Mouse (Mus musculus): ENCODE results near the gene Sgsm2. TPM values are rescaled to one million over a fixed set of nuclear protein-coding genes. Genes with fewer than 3 reads are reported as not detected.
A peak's percentile ranks its signal among the peaks of the same experiment; 100 is the strongest.

Sgsm2 gene
- polyA plus RNA-seq, 1 experiment: 14.5 TPM

- DNase-seq: no peak
- H3K4me3 ChIP-seq (ENCODE audit: control insufficient read depth, insufficient read depth, low read length): no peak overlapping the region
- H3K27ac ChIP-seq (ENCODE audit: control insufficient read depth, insufficient read depth, low read length): no peak overlapping the region
- H3K36me3 ChIP-seq (ENCODE audit: control insufficient read depth, insufficient read depth, low read length): no peaks in the 10 kb centered on the region
- no peaks in the 10 kb centered on the region for H3K27me3 ChIP-seq (ENCODE audit: control insufficient read depth, insufficient read depth, low read length)
- peaks cover 8% of the 10 kb centered on the region; the same call in 1 of the 2 replicates for H3K4me1 ChIP-seq (replicated peaks; ENCODE audit: control insufficient read depth, insufficient read depth, low read length)
- WGBS: 95% methylated on average over 4 of the region's 4 CpGs
- TF ChIP-seq CTCF (IDR thresholded peaks at IDR 0.05; ENCODE audit: borderline replicate concordance, control insufficient read depth, extremely low read depth, insufficient read depth, low read length, poor library complexity): no peak
- TF ChIP-seq POLR2A (IDR thresholded peaks at IDR 0.05; ENCODE audit: control insufficient read depth, extremely low read depth, insufficient read depth, low read length, poor library complexity): no peak
These were observed 2.2 kb downstream of the Sgsm2 start for GRCm38 (mm10) chr11:74894619-74895018.

- Histone ChIP-seq H3K27ac (ENCODE audit: control insufficient read depth, insufficient read depth, low read length) (no peak overlapping the region), H3K4me3 (ENCODE audit: control insufficient read depth, insufficient read depth, low read length) (no peak overlapping the region), H3K36me3 (ENCODE audit: control insufficient read depth, insufficient read depth, low read length) (no peaks in the 10 kb centered on the region), H3K27me3 (ENCODE audit: control insufficient read depth, insufficient read depth, low read length) (no peaks in the 10 kb centered on the region), H3K4me1 (replicated peaks; ENCODE audit: control insufficient read depth, insufficient read depth, low read length) (no peaks in the 10 kb centered on the region)
- DNase-seq: no peak
- TF ChIP-seq CTCF (IDR thresholded peaks at IDR 0.05; ENCODE audit: borderline replicate concordance, control insufficient read depth, extremely low read depth, insufficient read depth, low read length, poor library complexity): no peak
- TF ChIP-seq POLR2A (IDR thresholded peaks at IDR 0.05; ENCODE audit: control insufficient read depth, extremely low read depth, insufficient read depth, low read length, poor library complexity): no peak
- WGBS: 97% methylated on average over 10 of the region's 10 CpGs
These were observed 13.8 kb downstream of the Sgsm2 start for GRCm38 (mm10) chr11:74883098-74883497.

GRCm38 (mm10) chr11:74881979-74882378 is 14.9 kb downstream of the Sgsm2 start:
- H3K27ac ChIP-seq (ENCODE audit: control insufficient read depth, insufficient read depth, low read length): no peak overlapping the region
- no peak overlapping the region for H3K4me3 ChIP-seq (ENCODE audit: control insufficient read depth, insufficient read depth, low read length)
- 93% methylated on average over 14 of the region's 14 CpGs for WGBS
- TF ChIP-seq CTCF (IDR thresholded peaks at IDR 0.05; ENCODE audit: borderline replicate concordance, control insufficient read depth, extremely low read depth, insufficient read depth, low read length, poor library complexity): no peak
- no peaks in the 10 kb centered on the region for H3K4me1 ChIP-seq (replicated peaks; ENCODE audit: control insufficient read depth, insufficient read depth, low read length)
- H3K36me3 ChIP-seq (ENCODE audit: control insufficient read depth, insufficient read depth, low read length): no peaks in the 10 kb centered on the region
- no peak for DNase-seq
- H3K27me3 ChIP-seq (ENCODE audit: control insufficient read depth, insufficient read depth, low read length): no peaks in the 10 kb centered on the region

- Histone ChIP-seq H3K27ac (ENCODE audit: control insufficient read depth, insufficient read depth, low read length) (no peak overlapping the region), H3K4me3 (ENCODE audit: control insufficient read depth, insufficient read depth, low read length) (no peak overlapping the region), H3K27me3 (ENCODE audit: control insufficient read depth, insufficient read depth, low read length) (no peaks in the 10 kb centered on the region), H3K4me1 (replicated peaks; ENCODE audit: control insufficient read depth, insufficient read depth, low read length) (no peaks in the 10 kb centered on the region; the same call in 1 of the 2 replicates), H3K36me3 (ENCODE audit: control insufficient read depth, insufficient read depth, low read length) (no peaks in the 10 kb centered on the region)
- WGBS: 94% methylated on average over 9 of the region's 9 CpGs
- DNase-seq: no peak
- TF ChIP-seq CTCF (IDR thresholded peaks at IDR 0.05; ENCODE audit: borderline replicate concordance, control insufficient read depth, extremely low read depth, insufficient read depth, low read length, poor library complexity): no peak
- TF ChIP-seq POLR2A (IDR thresholded peaks at IDR 0.05; ENCODE audit: control insufficient read depth, extremely low read depth, insufficient read depth, low read length, poor library complexity): no peak
These were observed 15.9 kb downstream of the Sgsm2 start for GRCm38 (mm10) chr11:74880999-74881398.

- TF ChIP-seq POLR2A (IDR thresholded peaks at IDR 0.05; ENCODE audit: control insufficient read depth, extremely low read depth, insufficient read depth, low read length, poor library complexity) (no peak), CTCF (IDR thresholded peaks at IDR 0.05; ENCODE audit: borderline replicate concordance, control insufficient read depth, extremely low read depth, insufficient read depth, low read length, poor library complexity) (no peak)
- Histone ChIP-seq H3K4me3 (ENCODE audit: control insufficient read depth, insufficient read depth, low read length) (no peak overlapping the region), H3K27ac (ENCODE audit: control insufficient read depth, insufficient read depth, low read length) (no peak overlapping the region), H3K36me3 (ENCODE audit: control insufficient read depth, insufficient read depth, low read length) (no peaks in the 10 kb centered on the region), H3K27me3 (ENCODE audit: control insufficient read depth, insufficient read depth, low read length) (no peaks in the 10 kb centered on the region), H3K4me1 (replicated peaks; ENCODE audit: control insufficient read depth, insufficient read depth, low read length) (no peaks in the 10 kb centered on the region; the same call in 1 of the 2 replicates)
- no peak for DNase-seq
- 53% methylated on average over 9 of the region's 9 CpGs for WGBS
These were observed 20.1 kb downstream of the Sgsm2 start for GRCm38 (mm10) chr11:74876801-74877200.

- Histone ChIP-seq H3K27me3 (ENCODE audit: control insufficient read depth, insufficient read depth, low read length) (no peaks in the 10 kb centered on the region), H3K4me1 (replicated peaks; ENCODE audit: control insufficient read depth, insufficient read depth, low read length) (no peaks in the 10 kb centered on the region; the same call in 1 of the 2 replicates), H3K4me3 (ENCODE audit: control insufficient read depth, insufficient read depth, low read length) (no peak overlapping the region), H3K27ac (ENCODE audit: control insufficient read depth, insufficient read depth, low read length) (0 out of 2 replicates have a peak overlapping the region, but pooled peaks have one; percentile 21), H3K36me3 (ENCODE audit: control insufficient read depth, insufficient read depth, low read length) (no peaks in the 10 kb centered on the region)
- no peak for DNase-seq
- WGBS: 92% methylated on average over 3 of the region's 3 CpGs
- TF ChIP-seq CTCF (IDR thresholded peaks at IDR 0.05; ENCODE audit: borderline replicate concordance, control insufficient read depth, extremely low read depth, insufficient read depth, low read length, poor library complexity) (no peak), POLR2A (IDR thresholded peaks at IDR 0.05; ENCODE audit: control insufficient read depth, extremely low read depth, insufficient read depth, low read length, poor library complexity) (no peak)
These were observed 22.2 kb downstream of the Sgsm2 start for GRCm38 (mm10) chr11:74874630-74875029.

- Histone ChIP-seq H3K4me1 (replicated peaks; ENCODE audit: control insufficient read depth, insufficient read depth, low read length) (no peaks in the 10 kb centered on the region), H3K27ac (ENCODE audit: control insufficient read depth, insufficient read depth, low read length) (no peak overlapping the region), H3K36me3 (ENCODE audit: control insufficient read depth, insufficient read depth, low read length) (no peaks in the 10 kb centered on the region), H3K27me3 (ENCODE audit: control insufficient read depth, insufficient read depth, low read length) (no peaks in the 10 kb centered on the region), H3K4me3 (ENCODE audit: control insufficient read depth, insufficient read depth, low read length) (no peak overlapping the region)
- TF ChIP-seq POLR2A (IDR thresholded peaks at IDR 0.05; ENCODE audit: control insufficient read depth, extremely low read depth, insufficient read depth, low read length, poor library complexity) (no peak), CTCF (IDR thresholded peaks at IDR 0.05; ENCODE audit: borderline replicate concordance, control insufficient read depth, extremely low read depth, insufficient read depth, low read length, poor library complexity) (no peak)
- DNase-seq: no peak
- 69% methylated on average over 12 of the region's 12 CpGs for WGBS
These were observed 25.8 kb downstream of the Sgsm2 start for GRCm38 (mm10) chr11:74870991-74871622.

Measured in thymus, adult 2 months (tissue).